Mouse (Mus musculus) stomach, postnatal 0 days (tissue): Measurements from ENCODE around the gene Arhgef2.

Experiments
- CTCF ChIP-seq: IDR thresholded peaks from 2 replicates; pipeline ENCODE4 v1.5.1; 2016; ENCODE audit warnings: antibody characterized with exemption, low read depth, mild to moderate bottlenecking, moderate library complexity
- EP300 ChIP-seq: optimal IDR thresholded peaks from 2 replicates; pipeline ENCODE3; 2016; ENCODE audit warnings: antibody characterized with exemption

GRCm38 (mm10) chr3:88603714-88604161, 2.0 kb upstream of the Arhgef2 start:
- TF ChIP-seq CTCF (peak; percentile 90), EP300 (no peak)
